Mouse (Mus musculus) CH12.LX (cell line): ENCODE measurements around the gene Iqcc.
A peak's percentile ranks its signal among the peaks of the same experiment; 100 is the strongest.

Experiments used
- CHD2 ChIP-seq: IDR thresholded peaks from 2 replicates; pipeline ENCODE4 v1.6.1; 2011; ENCODE audit warnings: low read length, improper control_type of control experiment
- CTCF ChIP-seq, 2 experiments: IDR thresholded peaks in 1 of 2; conservative IDR thresholded peaks in 1 of 2; 2 replicates each; pipeline ENCODE4 v1.5.1; 2011 to 2012; ENCODE audit warnings: low read depth in 2 of 2, low read length in 2 of 2, improper control_type of control experiment in 1 of 2, inconsistent platforms in 1 of 2, mild to moderate bottlenecking in 1 of 2, moderate library complexity in 1 of 2
- E2F4 ChIP-seq: IDR thresholded peaks from 2 replicates; pipeline ENCODE4 v1.6.1; 2011; ENCODE audit warnings: low read depth, low read length, improper control_type of control experiment; ENCODE audit not compliant: insufficient replicate concordance
- IRF4 ChIP-seq: IDR thresholded peaks from 2 replicates; pipeline ENCODE4 v1.6.1; 2014; ENCODE audit warnings: low read depth, mild to moderate bottlenecking, inconsistent platforms, low read length, improper control_type of control experiment
- JUN ChIP-seq: IDR thresholded peaks from 2 replicates; pipeline ENCODE4 v1.6.1; 2011; ENCODE audit warnings: low read depth, mild to moderate bottlenecking, low read length, improper control_type of control experiment, moderate library complexity; ENCODE audit not compliant: insufficient read depth
- POLR2AphosphoS2 ChIP-seq: IDR thresholded peaks from 2 replicates; pipeline ENCODE4 v1.6.1; 2011; ENCODE audit warnings: low read depth, low read length, improper control_type of control experiment
- TCF12 ChIP-seq: IDR thresholded peaks from 2 replicates; pipeline ENCODE4 v1.6.1; 2014; ENCODE audit warnings: low read depth, mild to moderate bottlenecking, inconsistent platforms, low read length, improper control_type of control experiment
- USF1 ChIP-seq: IDR thresholded peaks from 2 replicates; pipeline ENCODE4 v1.6.1; 2014; ENCODE audit warnings: low read depth, mild to moderate bottlenecking, inconsistent platforms, low read length, improper control_type of control experiment
- ZNF384 ChIP-seq: IDR thresholded peaks from 2 replicates; pipeline ENCODE4 v1.6.1; 2012; ENCODE audit warnings: low read depth, low read length, improper control_type of control experiment, inconsistent platforms

- TF ChIP-seq CTCF (conservative IDR thresholded peaks at IDR 0.05 in 1 of 2, IDR thresholded peaks at IDR 0.05 in 1 of 2; ENCODE audit: low read depth in 2 of 2, low read length in 2 of 2) (no peak), USF1 (peak; percentile 68), ZNF384 (peak; percentile 94), E2F4 (no peak; the same call in 1 of the 2 replicates), JUN (no peak), CHD2 (peak; percentile 19; the same call in 1 of the 2 replicates), POLR2AphosphoS2 (peak; percentile 86), IRF4 (0 out of 2 replicates have a peak, but pooled peaks have one; percentile 15), TCF12 (peak; percentile 68)
Observed at GRCm38 (mm10) chr4:129640638-129641467, 22.0 kb upstream of the Iqcc start, which contains the start of gene Txlna.
